Mouse (Mus musculus) hindbrain, embryonic 11.5 days (tissue): Measurements from ENCODE around the gene Col23a1. TPM values are rescaled to one million over a fixed set of nuclear protein-coding genes. Genes with fewer than 3 reads are reported as not detected.

Experiments used
- ATAC-seq: fragments of 200-750 bp; cut with Nextera tagmentation; 2 replicates; pipeline ENCODE4 v1.8.0; 2017; ENCODE audit warnings: mild to moderate bottlenecking, moderate TSS enrichment, moderate library complexity; ENCODE audit not compliant: low FRiP score
- DNase-seq: peaks from one replicate; pipeline ENCODE4 v3.0.0-alpha.2; 2015; ENCODE audit warnings: low spot score
- H3K27ac ChIP-seq: fragments of 300-500 bp; sonication (generic); 2 replicates; pipeline ENCODE4 v1.5.1; 2014; ENCODE audit warnings: mild to moderate bottlenecking, low read depth, low read length
- H3K27me3 ChIP-seq: fragments of 300-500 bp; sonication (generic); 2 replicates; pipeline ENCODE4 v1.6.1; 2014; ENCODE audit warnings: mild to moderate bottlenecking, low read length, moderate library complexity, mixed read lengths; ENCODE audit not compliant: control insufficient read depth, insufficient read depth
- H3K36me3 ChIP-seq: fragments of 300-500 bp; sonication (generic); 2 replicates; pipeline ENCODE4 v1.6.1; 2014; ENCODE audit warnings: mild to moderate bottlenecking, low read length, moderate library complexity, mixed read lengths; ENCODE audit not compliant: control insufficient read depth, insufficient read depth
- H3K4me1 ChIP-seq: fragments of 300-500 bp; sonication (generic); replicated peaks from 2 replicates; pipeline ENCODE4 v1.6.1; 2014; ENCODE audit warnings: low read length, mixed read lengths; ENCODE audit not compliant: control insufficient read depth, insufficient read depth
- H3K4me2 ChIP-seq: fragments of 300-500 bp; sonication (generic); replicated peaks from 2 replicates; pipeline ENCODE4 v1.6.1; 2014; ENCODE audit warnings: mild to moderate bottlenecking, low read depth, low read length
- H3K4me3 ChIP-seq: fragments of 300-500 bp; sonication (generic); 2 replicates; pipeline ENCODE4 v1.5.1; 2014; ENCODE audit warnings: low read depth, low read length
- H3K9ac ChIP-seq: fragments of 300-500 bp; sonication (generic); 2 replicates; pipeline ENCODE4 v1.6.1; 2014; ENCODE audit warnings: low read depth, low read length
- H3K9me3 ChIP-seq: fragments of 300-500 bp; sonication (generic); 2 replicates; pipeline ENCODE4 v1.6.1; 2016; ENCODE audit warnings: low read length; ENCODE audit not compliant: control insufficient read depth
- WGBS: fragments of 180-500 bp; shearing (Covaris S2); extraction: QIAGEN DNeasy Blood & Tissue Kit; methylation state at CpG from one replicate; pipeline ENCODE4 v1.1.7; 2014; 5-methylcytosine and 5-hydroxymethylcytosine counted together
- polyA plus RNA-seq: library from polyadenylated mRNA; unstranded; fragments of >200 nt; fragmentation: Nextera tagmentation; extraction: Ambion mirVana; gene quantifications from 2 replicates; pipeline ENCODE4 v1.2.1, GENCODE M21; 2014

Col23a1 gene
- polyA plus RNA-seq, 1 experiment from 2014 or later: 9.7 TPM

- no peak for DNase-seq
- 98% methylated on average over 13 of the region's 13 CpGs for WGBS
These were observed 296.7 kb downstream of the Col23a1 start for GRCm38 (mm10) chr11:51586411-51586810.

GRCm38 (mm10) chr11:51587059-51587458 is 297.3 kb downstream of the Col23a1 start:
- Histone ChIP-seq H3K9me3 (no peaks in the 10 kb centered on the region), H3K4me1 (peaks cover 3% of the 10 kb centered on the region), H3K27me3 (no peaks in the 10 kb centered on the region), H3K4me3 (no peak overlapping the region), H3K36me3 (peaks cover 28% of the 10 kb centered on the region), H3K9ac (no peak overlapping the region), H3K4me2 (no peak overlapping the region), H3K27ac (no peak overlapping the region)
- ATAC-seq: no peak
- no peak for DNase-seq
- WGBS: 96% methylated on average over 1 of the region's 1 CpGs

More at GRCm38 (mm10) chr11:51586411-51586810, 296.7 kb downstream of the Col23a1 start:
- Histone ChIP-seq H3K36me3 (peaks cover 25% of the 10 kb centered on the region), H3K27me3 (no peaks in the 10 kb centered on the region), H3K4me1 (peaks cover 3% of the 10 kb centered on the region), H3K9ac (no peak overlapping the region), H3K27ac (no peak overlapping the region), H3K4me3 (no peak overlapping the region), H3K4me2 (no peak overlapping the region), H3K9me3 (no peaks in the 10 kb centered on the region)
- no peak for ATAC-seq

GRCm38 (mm10) chr11:51588833-51589232 is 299.1 kb downstream of the Col23a1 start:
- Histone ChIP-seq H3K9ac (no peak overlapping the region), H3K36me3 (peaks cover 28% of the 10 kb centered on the region), H3K4me3 (no peak overlapping the region), H3K9me3 (no peaks in the 10 kb centered on the region), H3K27me3 (no peaks in the 10 kb centered on the region), H3K4me2 (no peak overlapping the region), H3K27ac (no peak overlapping the region), H3K4me1 (peaks cover 2% of the 10 kb centered on the region)
- ATAC-seq: no peak
- no peak for DNase-seq
- 95% methylated on average over 3 of the region's 3 CpGs for WGBS

GRCm38 (mm10) chr11:51590002-51590401 is 300.3 kb downstream of the Col23a1 start:
- H3K27ac ChIP-seq: no peak overlapping the region

GRCm38 (mm10) chr11:51591168-51591567 is 301.4 kb downstream of the Col23a1 start:
- 89% methylated on average over 7 of the region's 7 CpGs for WGBS
- H3K9me3 ChIP-seq: no peaks in the 10 kb centered on the region
- no peak overlapping the region for H3K4me3 ChIP-seq
- H3K4me1 ChIP-seq: no peaks in the 10 kb centered on the region
- ATAC-seq (no peak), DNase-seq (no peak)
- no peak overlapping the region for H3K9ac ChIP-seq
- H3K27ac ChIP-seq: no peak overlapping the region
- H3K4me2 ChIP-seq: no peak overlapping the region
- H3K36me3 ChIP-seq: peaks cover 31% of the 10 kb centered on the region
- no peaks in the 10 kb centered on the region for H3K27me3 ChIP-seq

More at GRCm38 (mm10) chr11:51590002-51590401, 300.3 kb downstream of the Col23a1 start:
- H3K4me1 ChIP-seq: no peaks in the 10 kb centered on the region; the same call in 1 of the 2 replicates
- no peaks in the 10 kb centered on the region for H3K9me3 ChIP-seq
- ATAC-seq (no peak), DNase-seq (no peak)
- H3K36me3 ChIP-seq: peaks cover 31% of the 10 kb centered on the region
- H3K4me2 ChIP-seq: no peak overlapping the region
- H3K4me3 ChIP-seq: no peak overlapping the region
- H3K27me3 ChIP-seq: no peaks in the 10 kb centered on the region
- H3K9ac ChIP-seq: no peak overlapping the region

GRCm38 (mm10) chr11:51591915-51592314 is 302.2 kb downstream of the Col23a1 start:
- no peaks in the 10 kb centered on the region for H3K4me1 ChIP-seq
- H3K9me3 ChIP-seq: no peaks in the 10 kb centered on the region
- no peak overlapping the region for H3K4me2 ChIP-seq
- H3K9ac ChIP-seq: no peak overlapping the region
- no peak for ATAC-seq
- H3K36me3 ChIP-seq: peaks cover 27% of the 10 kb centered on the region
- no peak overlapping the region for H3K27ac ChIP-seq
- H3K4me3 ChIP-seq: no peak overlapping the region
- H3K27me3 ChIP-seq: no peaks in the 10 kb centered on the region
- WGBS: 96% methylated on average over 7 of the region's 7 CpGs
- DNase-seq: no peak

GRCm38 (mm10) chr11:51593368-51593767 is 303.6 kb downstream of the Col23a1 start:
- Histone ChIP-seq H3K27ac (no peak overlapping the region), H3K27me3 (no peaks in the 10 kb centered on the region), H3K4me2 (no peak overlapping the region), H3K9ac (no peak overlapping the region), H3K9me3 (no peaks in the 10 kb centered on the region), H3K36me3 (peaks cover 18% of the 10 kb centered on the region), H3K4me1 (no peaks in the 10 kb centered on the region), H3K4me3 (no peak overlapping the region)
- WGBS: 96% methylated on average over 4 of the region's 4 CpGs
- ATAC-seq (no peak), DNase-seq (no peak)

- WGBS: 91% methylated on average over 6 of the region's 6 CpGs
- Histone ChIP-seq H3K27ac (no peak overlapping the region), H3K36me3 (peaks cover 23% of the 10 kb centered on the region), H3K27me3 (no peaks in the 10 kb centered on the region), H3K9ac (no peak overlapping the region), H3K4me2 (no peak overlapping the region), H3K9me3 (no peaks in the 10 kb centered on the region), H3K4me1 (no peaks in the 10 kb centered on the region), H3K4me3 (no peak overlapping the region)
- ATAC-seq (no peak), DNase-seq (no peak)
These were observed 304.1 kb downstream of the Col23a1 start for GRCm38 (mm10) chr11:51593849-51594248.

GRCm38 (mm10) chr11:51594715-51595350 is 305.1 kb downstream of the Col23a1 start:
- ATAC-seq (0 out of 2 replicates have a peak, but pooled peaks have one; percentile 20), DNase-seq (no peak)
- peaks cover 28% of the 10 kb centered on the region for H3K36me3 ChIP-seq

More at GRCm38 (mm10) chr11:51594715-51595350, 305.1 kb downstream of the Col23a1 start:
- no peaks in the 10 kb centered on the region for H3K27me3 ChIP-seq
- no peak overlapping the region for H3K4me3 ChIP-seq
- no peak overlapping the region for H3K27ac ChIP-seq
- no peaks in the 10 kb centered on the region; the same call in 1 of the 2 replicates for H3K4me1 ChIP-seq
- H3K9ac ChIP-seq: no peak overlapping the region
- WGBS: 71% methylated on average over 3 of the region's 3 CpGs
- no peaks in the 10 kb centered on the region for H3K9me3 ChIP-seq
- H3K4me2 ChIP-seq: no peak overlapping the region
